Comparison of ENCODE assay signal across 15 mouse cellular contexts in genomic region chr3:129317032-129317729, GRCm38 (mm10). TPM values are rescaled to one million over a fixed set of nuclear protein-coding genes. Genes with fewer than 3 reads are reported as not detected.
"Had no signal": no experiment of that assay in that cellular context is flagged by ENCODE, and none has a peak within 500 bp of the region (broad histone marks: within the 10 kb centered on the region; RNA-seq: fewer than 3 reads in every experiment).

No protein-coding gene starts in this region.

- H3K4me1 ChIP-seq: limb, embryonic 15.5 days; liver, embryonic 13.5 days; midbrain, embryonic 13.5 days; neural tube, embryonic 12.5 days had no signal

- H3K36me3 ChIP-seq: limb, embryonic 15.5 days; liver, embryonic 13.5 days; midbrain, embryonic 13.5 days; neural tube, embryonic 12.5 days had no signal

- H3K9ac ChIP-seq: kidney, embryonic 15.5 days; limb, embryonic 15.5 days; liver, embryonic 13.5 days; midbrain, embryonic 13.5 days; neural tube, embryonic 12.5 days had no signal

- H3K4me2 ChIP-seq: kidney, embryonic 15.5 days; limb, embryonic 15.5 days; liver, embryonic 13.5 days; midbrain, embryonic 13.5 days; neural tube, embryonic 12.5 days had no signal

- H3K9me3 ChIP-seq: kidney, embryonic 15.5 days; limb, embryonic 15.5 days; liver, embryonic 13.5 days; midbrain, embryonic 13.5 days; neural tube, embryonic 12.5 days had no signal

- ATAC-seq: hindbrain, postnatal 0 days; midbrain, embryonic 13.5 days had no signal

- H3K4me3 ChIP-seq: kidney, embryonic 15.5 days; limb, embryonic 15.5 days; liver, embryonic 13.5 days; midbrain, embryonic 13.5 days; neural tube, embryonic 12.5 days had no signal

- H3K27me3 ChIP-seq: kidney, embryonic 15.5 days; limb, embryonic 15.5 days; liver, embryonic 13.5 days; midbrain, embryonic 13.5 days; neural tube, embryonic 12.5 days had no signal

- DNase-seq: kidney, adult 2 months; layer of hippocampus, adult 9-11 months; layer of hippocampus, postnatal 36 days; liver, embryonic 13.5 days; lung, adult 18-20 months; lung, postnatal 10 days; right cerebral cortex, postnatal 14 days; thymus, postnatal 14 days had no signal

- H3K27ac ChIP-seq: hindbrain, postnatal 0 days; kidney, embryonic 15.5 days; limb, embryonic 15.5 days; liver, embryonic 13.5 days; midbrain, embryonic 13.5 days; neural tube, embryonic 12.5 days had no signal

RNA-seq across cellular contexts. Expression of gene Enpep, which starts 15.3 kb away (rescaled TPM):
- total RNA-seq: monocyte, adult 5-6 weeks; neutrophil, adult 5-6 weeks had no signal
